Mouse (Mus musculus) lung, adult 10 weeks (tissue): Measurements from ENCODE around the gene Nxf1. TPM values are rescaled to one million over a fixed set of nuclear protein-coding genes. Genes with fewer than 3 reads are reported as not detected.

Experiments
- polyA plus RNA-seq: library from polyadenylated mRNA; stranded (reverse); fragments of 350-450 nt; fragmentation: Illumina TruSeq; extraction: RNeasy Lipid Tissue Mini Kit (QIAGEN cat#74804); gene quantifications from one replicate; pipeline ENCODE4 v1.2.3, GENCODE M21; 2014; ENCODE audit warnings: low read depth, low replicate concordance; ENCODE audit not compliant: insufficient read depth

Gene Nxf1
- polyA plus RNA-seq, 1 experiment from 2014 or later, result 135 TPM

Other genes with a start within 250 kb of the Nxf1 start
- not detected for gene Slc22a8, start 165.8 kb upstream of the Nxf1 start, polyA plus RNA-seq
- gene Slc22a6, start 139.0 kb upstream of the Nxf1 start, polyA plus RNA-seq, result not detected
- gene Chrm1, start 93.3 kb upstream of the Nxf1 start, polyA plus RNA-seq, result 0.19 TPM
- 184 TPM for gene Slc3a2, start 33.7 kb upstream of the Nxf1 start, polyA plus RNA-seq
- gene Wdr74, start 21.2 kb upstream of the Nxf1 start, polyA plus RNA-seq, result 29.3 TPM
- gene 1700092M07Rik, start 16.4 kb upstream of the Nxf1 start, polyA plus RNA-seq, result not detected
- 52.5 TPM for gene Stx5a, start 15.7 kb upstream of the Nxf1 start, polyA plus RNA-seq
- gene Tmem223, start 13.9 kb downstream of the Nxf1 start, polyA plus RNA-seq, result 124 TPM
- gene Tmem179b, start 17.4 kb downstream of the Nxf1 start, polyA plus RNA-seq, result 59.3 TPM
- gene Taf6l, start 29.3 kb downstream of the Nxf1 start, polyA plus RNA-seq, result 4.5 TPM
- 97.1 TPM for gene Polr2g, start 41.5 kb downstream of the Nxf1 start, polyA plus RNA-seq
- 1.6 TPM for gene Zbtb3, start 45.5 kb downstream of the Nxf1 start, polyA plus RNA-seq
- gene Ttc9c, start 62.3 kb downstream of the Nxf1 start, polyA plus RNA-seq, result 10.6 TPM
- 37.3 TPM for gene Hnrnpul2, start 62.9 kb downstream of the Nxf1 start, polyA plus RNA-seq
- not detected for gene AC129217.1, start 72.7 kb downstream of the Nxf1 start, polyA plus RNA-seq
- 60.1 TPM for gene Bscl2, start 80.4 kb downstream of the Nxf1 start, polyA plus RNA-seq
- gene Gng3, start 82.1 kb downstream of the Nxf1 start, polyA plus RNA-seq, result not detected
- gene Lrrn4cl, start 93.7 kb downstream of the Nxf1 start, polyA plus RNA-seq, result 1.6 TPM
- 167 TPM for gene Ubxn1, start 114.4 kb downstream of the Nxf1 start, polyA plus RNA-seq
- 59.1 TPM for gene Uqcc3, start 123.8 kb downstream of the Nxf1 start, polyA plus RNA-seq
- 19.9 TPM for gene Lbhd1, start 126.7 kb downstream of the Nxf1 start, polyA plus RNA-seq
- not detected for gene Gm49403, start 126.9 kb downstream of the Nxf1 start, polyA plus RNA-seq
- gene 1810009A15Rik, start 131.8 kb downstream of the Nxf1 start, polyA plus RNA-seq, result 54.1 TPM
- not detected for gene Gm49416, start 131.9 kb downstream of the Nxf1 start, polyA plus RNA-seq
- 8.7 TPM for gene Ints5, start 135.9 kb downstream of the Nxf1 start, polyA plus RNA-seq
- 51.6 TPM for gene Ganab, start 141.0 kb downstream of the Nxf1 start, polyA plus RNA-seq
- 54.5 TPM for gene B3gat3, start 163.3 kb downstream of the Nxf1 start, polyA plus RNA-seq
- gene Rom1, start 172.3 kb downstream of the Nxf1 start, polyA plus RNA-seq, result 6.0 TPM
- gene Eml3, start 172.5 kb downstream of the Nxf1 start, polyA plus RNA-seq, result 17.3 TPM
- 43.6 TPM for gene Mta2, start 184.8 kb downstream of the Nxf1 start, polyA plus RNA-seq
- gene Tut1, start 196.8 kb downstream of the Nxf1 start, polyA plus RNA-seq, result 8.5 TPM
- gene Eef1g, start 210.0 kb downstream of the Nxf1 start, polyA plus RNA-seq, result 297 TPM
- 67.3 TPM for gene Ahnak, start 232.2 kb downstream of the Nxf1 start, polyA plus RNA-seq